Mouse (Mus musculus): ENCODE data around the gene Ssx2ip.

GRCm38 (mm10) chr3:146442484-146442883 is 38.0 kb downstream of the Ssx2ip start:
- TF ChIP-seq HCFC1 (IDR thresholded peaks at IDR 0.05; ENCODE audit: borderline replicate concordance, insufficient read depth, low read length) (no peak), CHD2 (IDR thresholded peaks at IDR 0.05; ENCODE audit: low read depth, low read length) (no peak), MAFK (IDR thresholded peaks at IDR 0.05; ENCODE audit: insufficient read depth, low read depth, low read length) (no peak)

All from ES-E14 (cell line).